Mouse (Mus musculus): ENCODE measurements at regions not wholly inside any gene's neighbourhood (a gene's known extent, or its start where the extent isn't known, plus 50 kb on each side); places are given as distances from the start of the nearest gene placed in this dataset.

GRCm38 (mm10) chr11:44133244-44133643, 232.2 kb upstream of the Adra1b start:
- Histone ChIP-seq H3K9ac (no peak overlapping the region), H3K27me3 (replicated peaks) (no peaks in the 10 kb centered on the region), H3K4me2 (no peak overlapping the region), H3K36me3 (no peaks in the 10 kb centered on the region), H3K4me1 (no peaks in the 10 kb centered on the region), H3K27ac (no peak overlapping the region), H3K9me3 (no peaks in the 10 kb centered on the region), H3K4me3 (replicated peaks) (no peak overlapping the region)
- ATAC-seq (ENCODE audit: insufficient read depth, low FRiP score, low read depth) = no peak
- 55% methylated on average over 7 of the region's 7 CpGs for WGBS

DNA sequence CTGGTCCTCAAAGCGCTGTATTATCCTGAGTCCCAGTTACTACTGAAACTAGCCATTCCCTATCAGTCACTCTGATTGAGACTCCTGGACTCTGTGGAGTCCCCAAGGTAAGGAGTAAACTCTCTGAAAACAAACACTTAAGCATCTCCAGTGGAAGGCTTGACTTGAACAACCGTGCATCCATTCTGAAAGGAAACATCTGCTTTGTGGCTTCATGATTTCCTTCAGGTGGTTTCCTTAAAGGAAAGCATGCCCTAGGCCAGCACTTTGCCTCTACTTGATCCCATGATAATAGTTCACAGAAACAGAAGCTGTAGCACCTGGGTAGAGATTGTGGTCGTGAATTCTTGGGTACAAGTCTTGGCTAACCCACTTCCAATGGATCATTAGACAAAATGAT, 235.0 kb upstream of the Adra1b start:
- no peaks in the 10 kb centered on the region for H3K27me3 ChIP-seq (replicated peaks)
- no peak overlapping the region for H3K9ac ChIP-seq
- H3K36me3 ChIP-seq = no peaks in the 10 kb centered on the region
- H3K27ac ChIP-seq = no peak overlapping the region
- no peak overlapping the region for H3K4me3 ChIP-seq (replicated peaks)
- no peaks in the 10 kb centered on the region for H3K9me3 ChIP-seq
- no peaks in the 10 kb centered on the region for H3K4me1 ChIP-seq
- 74% methylated on average over 3 of the region's 3 CpGs for WGBS
- no peak overlapping the region for H3K4me2 ChIP-seq
- no peak for ATAC-seq (ENCODE audit: insufficient read depth, low FRiP score, low read depth)

DNA sequence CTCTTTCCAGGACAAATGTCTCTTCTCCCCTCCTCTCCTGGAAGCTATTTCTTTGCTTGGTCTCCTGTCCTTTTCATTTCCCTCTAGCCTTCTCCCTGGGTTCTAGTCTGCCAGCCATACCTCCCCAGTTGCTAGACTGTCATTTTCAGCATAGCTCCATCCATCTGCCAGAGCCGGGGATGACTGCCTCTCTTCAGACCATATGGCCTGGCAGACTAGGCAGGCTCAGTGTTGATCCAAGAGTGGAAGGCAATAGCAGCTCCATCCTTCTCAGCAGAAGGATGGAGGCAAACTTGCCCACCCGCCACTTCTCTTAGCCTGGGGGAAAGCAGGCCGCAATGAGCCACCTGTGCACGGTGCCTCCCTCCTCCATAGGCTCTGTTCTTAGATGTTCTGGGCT, 242.0 kb upstream of the Adra1b start:
- Histone ChIP-seq H3K4me2 (no peak overlapping the region), H3K9me3 (no peaks in the 10 kb centered on the region), H3K36me3 (no peaks in the 10 kb centered on the region), H3K9ac (no peak overlapping the region), H3K27me3 (replicated peaks) (no peaks in the 10 kb centered on the region), H3K4me1 (no peaks in the 10 kb centered on the region), H3K27ac (no peak overlapping the region; the same call in 1 of the 2 replicates), H3K4me3 (replicated peaks) (no peak overlapping the region)
- ATAC-seq (ENCODE audit: insufficient read depth, low FRiP score, low read depth) = no peak
- 83% methylated on average over 4 of the region's 4 CpGs for WGBS

DNA sequence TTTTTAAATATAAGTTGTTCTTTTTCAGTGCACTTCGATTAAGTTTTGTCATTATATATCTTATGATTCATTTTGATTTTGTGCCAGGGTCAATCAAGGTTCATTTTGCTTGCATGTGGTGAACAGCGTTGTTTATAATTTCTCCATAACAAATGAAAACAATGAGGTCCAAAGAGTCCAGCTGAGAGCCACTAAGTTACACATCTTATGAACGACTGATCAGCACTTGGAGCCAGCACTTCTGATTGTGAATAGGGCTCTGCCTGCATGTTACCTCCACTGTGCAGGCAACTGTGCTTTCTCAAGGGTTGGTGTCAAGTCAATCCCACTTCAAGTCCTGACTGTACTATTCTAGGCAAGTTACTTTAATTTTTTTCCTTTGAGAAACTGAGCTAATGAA, 243.5 kb upstream of the Adra1b start:
- WGBS = 57% methylated on average over 3 of the region's 3 CpGs
- H3K36me3 ChIP-seq = no peaks in the 10 kb centered on the region
- H3K4me3 ChIP-seq (replicated peaks) = no peak overlapping the region
- H3K4me2 ChIP-seq = no peak overlapping the region
- no peak for ATAC-seq (ENCODE audit: insufficient read depth, low FRiP score, low read depth)
- H3K4me1 ChIP-seq = no peaks in the 10 kb centered on the region
- no peak overlapping the region for H3K27ac ChIP-seq
- H3K9ac ChIP-seq = no peak overlapping the region
- H3K27me3 ChIP-seq (replicated peaks) = no peaks in the 10 kb centered on the region
- H3K9me3 ChIP-seq = no peaks in the 10 kb centered on the region

DNA sequence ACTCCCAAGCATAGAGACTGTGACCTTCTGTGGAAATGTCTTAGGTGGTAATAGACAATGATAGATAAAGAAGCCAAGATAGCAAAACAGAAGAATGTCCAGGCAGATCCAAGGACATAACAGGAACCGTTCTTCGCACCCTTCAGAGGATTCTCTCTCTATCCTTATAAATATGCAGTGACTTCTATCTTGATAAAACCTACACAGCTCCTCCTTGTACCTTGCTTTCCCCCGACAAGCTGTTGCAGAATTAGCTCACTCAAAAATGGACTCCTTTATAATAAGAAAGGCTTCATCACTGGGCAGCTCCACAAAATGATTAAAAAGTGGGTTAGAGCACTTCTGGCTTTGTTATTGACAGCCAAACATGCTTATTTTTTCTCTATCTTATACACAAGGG, 245.4 kb upstream of the Adra1b start:
- 90% methylated on average over 3 of the region's 3 CpGs for WGBS

GRCm38 (mm10) chr11:44153576-44153975, 246.3 kb upstream of the Il12b start:
- Histone ChIP-seq H3K9ac (no peak overlapping the region), H3K36me3 (no peaks in the 10 kb centered on the region), H3K9me3 (no peaks in the 10 kb centered on the region), H3K27ac (no peak overlapping the region), H3K4me2 (no peak overlapping the region), H3K4me3 (replicated peaks) (no peak overlapping the region), H3K27me3 (replicated peaks) (no peaks in the 10 kb centered on the region), H3K4me1 (no peaks in the 10 kb centered on the region)
- ATAC-seq (ENCODE audit: insufficient read depth, low FRiP score, low read depth) = no peak
- WGBS = 84% methylated on average over 3 of the region's 3 CpGs

More for the DNA sequence above, 245.4 kb upstream of the Adra1b start:
- Histone ChIP-seq H3K36me3 (no peaks in the 10 kb centered on the region), H3K27me3 (replicated peaks) (no peaks in the 10 kb centered on the region), H3K4me3 (replicated peaks) (no peak overlapping the region), H3K4me1 (no peaks in the 10 kb centered on the region), H3K9me3 (no peaks in the 10 kb centered on the region), H3K4me2 (no peak overlapping the region), H3K27ac (no peak overlapping the region), H3K9ac (no peak overlapping the region)
- ATAC-seq (ENCODE audit: insufficient read depth, low FRiP score, low read depth) = no peak

- Histone ChIP-seq H3K4me1 (no peaks in the 10 kb centered on the region), H3K4me2 (no peak overlapping the region), H3K9ac (no peak overlapping the region), H3K27me3 (replicated peaks) (no peaks in the 10 kb centered on the region), H3K4me3 (replicated peaks) (no peak overlapping the region), H3K27ac (no peak overlapping the region), H3K36me3 (no peaks in the 10 kb centered on the region), H3K9me3 (no peaks in the 10 kb centered on the region)
- ATAC-seq (ENCODE audit: insufficient read depth, low FRiP score, low read depth) = no peak
- 33% methylated on average over 2 of the region's 2 CpGs for WGBS
Measured at GRCm38 (mm10) chr11:44155591-44155990, 244.3 kb upstream of the Il12b start.

- no peaks in the 10 kb centered on the region for H3K36me3 ChIP-seq
- H3K27me3 ChIP-seq (replicated peaks) = no peaks in the 10 kb centered on the region
- no peak overlapping the region for H3K27ac ChIP-seq
- 29% methylated on average over 5 of the region's 5 CpGs for WGBS
- no peak overlapping the region for H3K4me3 ChIP-seq (replicated peaks)
- no peaks in the 10 kb centered on the region for H3K9me3 ChIP-seq
- H3K4me2 ChIP-seq = no peak overlapping the region
- H3K4me1 ChIP-seq = no peaks in the 10 kb centered on the region
- no peak overlapping the region for H3K9ac ChIP-seq
- ATAC-seq (ENCODE audit: insufficient read depth, low FRiP score, low read depth) = no peak
Measured at GRCm38 (mm10) chr11:44156081-44156480, 243.8 kb upstream of the Il12b start.

DNA sequence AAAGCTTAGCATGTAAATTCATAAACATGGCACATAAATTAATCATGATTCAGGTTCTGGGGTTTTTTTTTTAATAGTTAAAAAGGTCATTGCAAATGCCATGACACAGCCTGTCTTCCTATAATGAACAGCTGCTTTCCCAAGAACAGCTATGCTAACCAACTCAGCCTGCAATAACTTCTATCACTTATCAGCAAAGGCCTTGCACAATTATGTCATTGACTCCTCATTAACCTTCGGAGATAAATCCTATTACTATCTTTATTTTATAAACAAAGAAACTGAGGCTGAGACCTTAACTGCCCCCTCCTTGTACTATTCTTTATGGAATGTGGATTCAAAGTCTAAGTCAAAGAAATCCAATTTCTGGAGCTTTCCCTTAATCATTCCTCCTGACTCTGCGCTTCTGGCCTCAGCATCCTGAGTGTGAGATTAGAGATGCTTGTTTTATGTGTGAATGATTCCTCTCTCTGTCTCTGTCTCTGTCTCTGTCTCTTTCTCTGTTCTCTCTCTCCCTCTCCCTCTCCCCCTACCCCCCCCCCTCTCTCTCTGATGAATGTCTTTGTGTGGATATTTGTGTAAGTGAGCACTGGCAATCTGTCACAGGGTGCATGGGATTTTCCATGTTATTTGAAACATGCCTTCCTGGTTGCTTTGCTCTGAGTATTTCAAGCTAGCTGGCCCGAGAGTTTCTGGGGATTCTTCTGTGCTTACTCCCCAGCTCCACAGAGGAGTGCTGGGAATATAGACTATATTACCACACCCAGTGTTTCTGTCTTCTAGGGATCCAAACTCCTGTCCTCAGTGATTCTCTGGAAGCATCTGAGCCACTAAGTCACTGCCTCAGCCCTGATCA, 243.1 kb upstream of the Il12b start:
- H3K36me3 ChIP-seq = no peaks in the 10 kb centered on the region
- H3K27me3 ChIP-seq (replicated peaks) = no peaks in the 10 kb centered on the region
- H3K4me3 ChIP-seq (replicated peaks) = no peak overlapping the region
- ATAC-seq (ENCODE audit: insufficient read depth, low FRiP score, low read depth) = no peak
- H3K27ac ChIP-seq = no peak overlapping the region
- no peaks in the 10 kb centered on the region for H3K4me1 ChIP-seq
- 49% methylated on average over 3 of the region's 3 CpGs for WGBS
- no peaks in the 10 kb centered on the region for H3K9me3 ChIP-seq
- no peak overlapping the region for H3K9ac ChIP-seq
- H3K4me2 ChIP-seq = no peak overlapping the region

DNA sequence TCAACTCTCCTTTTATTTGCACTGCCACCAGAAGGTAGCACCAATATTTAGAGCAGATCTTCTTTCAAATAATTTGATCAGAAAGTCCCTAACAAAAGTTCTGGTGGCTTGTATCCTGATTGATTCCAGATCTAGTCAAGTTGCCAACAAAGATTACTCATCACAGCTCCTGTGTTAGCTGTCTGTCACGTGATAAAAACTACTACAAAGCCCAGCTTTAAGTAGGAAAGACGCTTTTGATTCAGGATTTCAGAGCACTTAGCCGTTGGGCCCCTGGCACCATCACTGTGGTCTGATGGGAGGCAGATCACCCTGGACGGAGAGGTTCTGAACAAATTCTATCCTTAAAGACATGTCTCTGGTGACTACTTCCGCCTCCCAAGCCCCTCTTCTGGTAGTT, 241.6 kb upstream of the Il12b start:
- H3K4me2 ChIP-seq = no peak overlapping the region
- no peaks in the 10 kb centered on the region for H3K4me1 ChIP-seq
- 71% methylated on average over 5 of the region's 5 CpGs for WGBS
- no peak for ATAC-seq (ENCODE audit: insufficient read depth, low FRiP score, low read depth)
- no peaks in the 10 kb centered on the region for H3K27me3 ChIP-seq (replicated peaks)
- no peaks in the 10 kb centered on the region for H3K36me3 ChIP-seq
- no peak overlapping the region for H3K9ac ChIP-seq
- no peaks in the 10 kb centered on the region for H3K9me3 ChIP-seq
- H3K27ac ChIP-seq = no peak overlapping the region
- no peak overlapping the region for H3K4me3 ChIP-seq (replicated peaks)

DNA sequence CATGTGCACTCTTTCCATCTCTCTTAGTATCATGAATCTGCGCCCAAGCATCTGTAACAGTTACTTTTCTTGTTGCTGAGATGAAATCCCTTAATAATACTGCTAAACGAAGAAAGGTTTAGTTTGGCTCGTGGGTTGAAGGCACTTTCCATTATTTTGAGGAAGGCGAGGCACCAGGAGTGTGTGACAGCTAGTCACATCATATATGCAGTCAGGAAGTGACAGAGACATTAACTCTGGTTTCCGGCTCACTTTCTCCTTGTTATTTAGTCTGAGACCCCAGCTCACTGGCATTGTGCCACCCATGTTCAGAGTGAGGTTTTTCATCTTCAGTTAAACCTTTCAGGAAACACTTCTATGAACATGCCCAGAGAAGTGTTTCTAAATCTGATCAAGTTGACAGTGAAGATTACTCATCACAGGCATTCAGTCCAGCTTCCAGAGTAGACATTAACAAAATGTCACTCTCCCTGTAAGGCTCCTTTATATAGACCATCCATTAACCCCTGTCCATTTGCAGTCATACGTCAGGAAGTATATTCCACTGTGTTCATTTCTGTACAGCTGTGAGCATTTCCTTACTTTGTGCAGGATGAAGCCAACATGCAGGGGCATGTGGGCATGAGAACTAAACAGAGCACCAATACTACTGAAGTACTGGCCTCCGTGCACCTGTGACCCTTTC, 238.0 kb upstream of the Il12b start:
- no peaks in the 10 kb centered on the region for H3K36me3 ChIP-seq
- peak; percentile 14; the same call in 1 of the 2 replicates for ATAC-seq (ENCODE audit: insufficient read depth, low FRiP score, low read depth)
- H3K9ac ChIP-seq = no peak overlapping the region
- H3K27ac ChIP-seq = no peak overlapping the region
- H3K4me2 ChIP-seq = no peak overlapping the region
- 57% methylated on average over 7 of the region's 7 CpGs for WGBS
- no peaks in the 10 kb centered on the region for H3K9me3 ChIP-seq
- no peaks in the 10 kb centered on the region for H3K27me3 ChIP-seq (replicated peaks)
- no peak overlapping the region for H3K4me3 ChIP-seq (replicated peaks)
- no peaks in the 10 kb centered on the region for H3K4me1 ChIP-seq

- ATAC-seq (ENCODE audit: insufficient read depth, low FRiP score, low read depth) = no peak
- Histone ChIP-seq H3K27me3 (replicated peaks) (no peaks in the 10 kb centered on the region), H3K4me1 (no peaks in the 10 kb centered on the region), H3K4me2 (no peak overlapping the region), H3K9me3 (no peaks in the 10 kb centered on the region), H3K9ac (no peak overlapping the region), H3K36me3 (no peaks in the 10 kb centered on the region), H3K4me3 (replicated peaks) (no peak overlapping the region), H3K27ac (no peak overlapping the region)
- WGBS = 63% methylated on average over 4 of the region's 4 CpGs
Measured at GRCm38 (mm10) chr11:44163049-44163448, 236.8 kb upstream of the Il12b start.

Data from stomach, embryonic 15.5 days (tissue).